Mouse (Mus musculus) heart, adult 2 months (tissue): ENCODE results near the gene Trim66. TPM values are rescaled to one million over a fixed set of nuclear protein-coding genes. Genes with fewer than 3 reads are reported as not detected.

Experiments
- DNase-seq, 2 experiments: peaks; one replicate each; pipeline ENCODE4 v3.0.0; 2021
- H3K27ac ChIP-seq: fragments of 200-600 bp; 2 replicates; pipeline ENCODE4 v1.8.1; 2022
- H3K27me3 ChIP-seq: fragments of 200-500 bp; 2 replicates; pipeline ENCODE4 v1.6.1; 2012; ENCODE audit warnings: mild to moderate bottlenecking, low read length, inconsistent platforms, mixed read lengths; ENCODE audit not compliant: control insufficient read depth, insufficient read depth
- H3K36me3 ChIP-seq: fragments of 200-500 bp; 2 replicates; pipeline ENCODE4 v1.6.1; 2012; ENCODE audit warnings: low read length, inconsistent platforms; ENCODE audit not compliant: control insufficient read depth, insufficient read depth
- H3K4me1 ChIP-seq: fragments of 200-500 bp; 2 replicates; pipeline ENCODE4 v1.6.1; 2011; ENCODE audit warnings: low read length; ENCODE audit not compliant: control insufficient read depth, insufficient read depth
- H3K4me3 ChIP-seq: fragments of 200-600 bp; 2 replicates; pipeline ENCODE4 v1.8.1; 2022
- H3K79me2 ChIP-seq: fragments of 200-500 bp; replicated peaks from 2 replicates; pipeline ENCODE4 v1.6.1; 2012; ENCODE audit warnings: mild to moderate bottlenecking, inconsistent platforms, low read length, moderate library complexity, mixed read lengths; ENCODE audit not compliant: control insufficient read depth, insufficient read depth
- H3K9ac ChIP-seq: fragments of 200-500 bp; 2 replicates; pipeline ENCODE4 v1.6.1; 2012; ENCODE audit warnings: low read depth, mild to moderate bottlenecking, control low read depth, inconsistent platforms, low read length, mixed read lengths
- CTCF ChIP-seq: fragments of 200-600 bp; IDR thresholded peaks from 2 replicates; pipeline ENCODE4 v1.8.1; 2022; ENCODE audit warnings: antibody characterized with exemption, mild to moderate bottlenecking, moderate library complexity
- EP300 ChIP-seq: fragments of 200-500 bp; IDR thresholded peaks from 2 replicates; pipeline ENCODE4 v1.6.1; 2011; ENCODE audit warnings: low read depth, low read length, control low read depth; ENCODE audit not compliant: insufficient read depth
- POLR2A ChIP-seq: fragments of 200-500 bp; IDR thresholded peaks from 2 replicates; pipeline ENCODE4 v1.6.1; 2011; ENCODE audit warnings: mild to moderate bottlenecking, low read depth, low read length, control low read depth; ENCODE audit not compliant: insufficient read depth
- WGBS: fragments of 180-500 bp; shearing (Covaris S2); methylation state at CpG from one replicate; pipeline ENCODE4 v1.1.7; 2018; 5-methylcytosine and 5-hydroxymethylcytosine counted together
- intact Hi-C: fragments of 180-260 bp; cut with DNase I; formaldehyde crosslinking; loops from one replicate; pipeline ENCODE4 v1.15.1; 2025
- polyA plus RNA-seq: library from polyadenylated mRNA; depleted of rRNA; stranded (reverse); fragments of >200 nt; gene quantifications from 2 replicates; pipeline ENCODE4 v1.2.3, GENCODE M21; 2012
- total RNA-seq, 2 experiments: library from RNA; stranded (reverse); gene quantifications; 2 replicates each; pipeline ENCODE4 v1.2.3; 2021

The Trim66 gene
- total and polyA plus RNA-seq, 3 experiments = 0.14 to 0.21 TPM; not detected in 1

DNA sequence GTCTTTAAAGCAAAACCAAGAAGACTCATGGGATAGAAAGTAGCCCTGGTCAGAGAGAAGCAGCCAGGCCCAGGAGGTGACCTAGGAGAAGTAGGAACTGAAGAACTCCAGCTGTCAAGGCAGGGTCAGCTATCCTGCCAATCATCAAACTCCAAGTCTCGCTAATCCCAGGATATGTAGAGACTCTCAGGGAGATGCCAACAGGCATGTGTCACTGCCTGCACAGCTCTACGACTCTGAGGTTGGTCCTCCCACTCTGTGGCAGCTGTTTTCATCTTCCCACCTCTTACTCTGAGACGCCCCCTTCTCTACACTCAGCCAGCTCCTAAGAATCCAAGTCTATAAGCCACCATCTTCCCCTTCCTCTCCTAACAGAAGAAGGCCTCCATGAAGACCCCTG is 24.8 kb upstream of the Trim66 start:
- no peak for DNase-seq
- Histone ChIP-seq H3K9ac (no peak overlapping the region), H3K27me3 (no peaks in the 10 kb centered on the region), H3K27ac (peak overlapping the region; percentile 40; the same call in 1 of the 2 replicates), H3K79me2 (no peaks in the 10 kb centered on the region), H3K36me3 (peaks cover 9% of the 10 kb centered on the region), H3K4me1 (peaks cover 9% of the 10 kb centered on the region), H3K4me3 (no peak overlapping the region)
- 57% methylated on average over 3 of the region's 3 CpGs for WGBS
- intact Hi-C loops = loop anchor here (5.0 kb wide), 2 partner anchors 35 to 140 kb away; no protein-coding TSS in a partner anchor
- TF ChIP-seq EP300 = no peak
- no peak for TF ChIP-seq CTCF
- no peak for TF ChIP-seq POLR2A

DNA sequence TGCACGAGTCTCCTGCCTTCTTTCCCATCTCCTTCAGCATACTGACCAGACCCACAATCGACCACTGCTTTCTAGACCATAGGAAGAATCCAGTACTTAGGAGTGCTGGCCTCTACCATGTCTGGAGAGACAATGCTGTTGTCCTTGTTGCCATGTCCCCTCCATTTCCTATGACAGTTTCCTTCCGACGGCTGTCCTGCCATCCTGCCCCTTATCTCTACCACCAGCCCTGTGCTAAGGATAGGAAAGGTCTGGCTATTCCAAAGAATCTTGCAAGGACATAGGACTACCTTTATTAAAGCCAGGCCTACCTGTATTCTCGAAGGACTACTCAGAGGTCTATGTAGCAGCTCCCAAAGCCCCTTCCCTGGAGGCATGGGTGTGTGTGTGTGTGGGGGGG is 23.6 kb upstream of the Trim66 start:
- no peak overlapping the region for H3K4me3 ChIP-seq
- H3K27ac ChIP-seq = peak overlapping the region; percentile 40
- H3K27me3 ChIP-seq = no peaks in the 10 kb centered on the region
- intact Hi-C loops = loop anchor here (5.0 kb wide), 2 partner anchors 36 to 141 kb away; no protein-coding TSS in a partner anchor
- no peaks in the 10 kb centered on the region; the same call in 1 of the 2 replicates for H3K36me3 ChIP-seq
- WGBS = 47% methylated on average over 5 of the region's 5 CpGs
- TF ChIP-seq EP300 (no peak), CTCF (no peak), POLR2A (no peak)
- H3K79me2 ChIP-seq = no peaks in the 10 kb centered on the region
- no peak for DNase-seq
- H3K4me1 ChIP-seq = peaks cover 8% of the 10 kb centered on the region
- H3K9ac ChIP-seq = no peak overlapping the region

DNA sequence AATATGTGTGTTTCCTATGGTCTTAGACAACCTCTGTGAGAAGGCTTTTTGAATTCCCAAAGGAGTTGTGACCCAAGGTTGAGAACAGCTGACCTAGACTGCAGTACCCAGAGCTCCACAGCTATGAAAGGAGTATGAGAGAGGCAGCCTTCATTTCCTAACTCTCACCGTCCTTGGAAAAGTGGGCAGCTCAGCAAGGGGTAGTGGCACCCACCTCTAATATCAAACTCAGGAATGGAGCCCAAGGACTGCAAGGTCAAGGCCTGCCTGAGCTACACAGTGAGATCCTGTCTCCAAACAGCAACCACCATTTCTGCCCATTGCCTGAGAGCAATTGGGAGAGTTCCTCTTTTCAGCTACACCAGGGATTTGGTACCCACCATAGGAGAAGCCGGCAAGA is 21.8 kb upstream of the Trim66 start:
- no peak overlapping the region for H3K4me3 ChIP-seq
- H3K27ac ChIP-seq = no peak overlapping the region
- H3K9ac ChIP-seq = no peak overlapping the region
- no peaks in the 10 kb centered on the region for H3K27me3 ChIP-seq
- 75% methylated on average over 2 of the region's 2 CpGs for WGBS
- no peaks in the 10 kb centered on the region for H3K79me2 ChIP-seq
- peaks cover 11% of the 10 kb centered on the region for H3K36me3 ChIP-seq
- TF ChIP-seq EP300 = no peak
- no peak for TF ChIP-seq CTCF
- TF ChIP-seq POLR2A = no peak
- intact Hi-C loops = loop anchor here (5.0 kb wide), 2 partner anchors 38 to 143 kb away; no protein-coding TSS in a partner anchor
- peaks cover 6% of the 10 kb centered on the region for H3K4me1 ChIP-seq
- no peak for DNase-seq

DNA sequence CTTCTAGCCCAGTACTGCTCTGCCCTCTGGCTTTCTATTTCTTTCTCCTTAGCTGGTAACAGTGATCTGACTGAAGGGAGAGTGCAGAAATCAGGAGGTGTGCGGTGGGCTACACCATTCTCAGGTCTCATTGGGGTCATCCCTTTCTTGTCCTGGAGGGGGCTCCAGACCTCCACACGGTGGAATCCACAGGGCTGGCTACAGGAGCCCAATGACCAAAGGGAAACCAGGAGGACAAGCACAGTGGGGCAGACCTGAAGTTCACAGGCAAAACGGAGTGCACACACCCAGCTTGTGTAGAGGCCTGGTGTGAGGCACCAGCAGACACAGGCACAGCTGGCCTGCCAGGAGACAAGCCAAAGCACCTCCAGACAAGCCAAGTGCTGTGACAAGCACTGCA is 20.4 kb upstream of the Trim66 start:
- Histone ChIP-seq H3K4me1 (peaks cover 6% of the 10 kb centered on the region), H3K79me2 (no peaks in the 10 kb centered on the region), H3K9ac (0 out of 2 replicates have a peak overlapping the region, but pooled peaks have one; percentile 24), H3K36me3 (peaks cover 16% of the 10 kb centered on the region), H3K27ac (peak overlapping the region; percentile 48), H3K27me3 (no peaks in the 10 kb centered on the region), H3K4me3 (no peak overlapping the region)
- intact Hi-C loops = loop anchor here (1.0 kb wide), 1 partner anchor 90 kb away; no protein-coding TSS in a partner anchor
- WGBS = 12% methylated on average over 3 of the region's 3 CpGs
- TF ChIP-seq POLR2A (no peak), CTCF (peak; percentile 92), EP300 (peak; percentile 54; the same call in 1 of the 2 replicates)
- DNase-seq = peak; percentile 66 to 77

DNA sequence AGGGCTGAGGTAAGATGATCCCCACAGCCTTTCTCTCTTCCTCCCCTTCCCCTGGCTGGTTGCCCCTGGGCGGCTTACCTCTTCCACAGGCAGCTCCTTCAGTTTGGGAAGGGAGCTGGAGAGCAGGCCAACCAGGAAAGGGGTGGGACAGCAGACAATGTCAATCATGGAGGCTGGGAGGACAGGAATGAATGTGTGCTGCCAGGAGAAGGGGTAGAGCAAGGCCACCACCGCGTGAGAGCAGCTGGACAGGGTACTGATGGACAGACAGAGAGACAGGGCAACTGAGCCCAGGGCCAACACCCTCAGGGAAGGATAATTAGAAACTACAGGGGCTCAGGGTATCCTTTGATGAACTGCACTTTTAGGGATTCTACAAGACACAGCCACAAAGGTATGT is 19.6 kb upstream of the Trim66 start:
- intact Hi-C loops = loop anchor here (2.0 kb wide), 2 partner anchors 15 to 191 kb away; no protein-coding TSS in a partner anchor
- DNase-seq = no peak
- 28% methylated on average over 3 of the region's 3 CpGs for WGBS
- Histone ChIP-seq H3K27me3 (no peaks in the 10 kb centered on the region), H3K9ac (peak overlapping the region; percentile 40; the same call in 1 of the 2 replicates), H3K79me2 (no peaks in the 10 kb centered on the region), H3K36me3 (peaks cover 16% of the 10 kb centered on the region), H3K4me3 (no peak overlapping the region), H3K27ac (no peak overlapping the region), H3K4me1 (peaks cover 5% of the 10 kb centered on the region)
- TF ChIP-seq CTCF = no peak
- no peak for TF ChIP-seq POLR2A
- no peak for TF ChIP-seq EP300
